Mouse (Mus musculus): ENCODE data around the gene Cd163l1. TPM values are rescaled to one million over a fixed set of nuclear protein-coding genes. Genes with fewer than 3 reads are reported as not detected.

Cd163l1 gene
- not detected for total RNA-seq (2021)
- long read RNA-seq, experiment 1, result 0 reads
- long read RNA-seq, experiment 2, result 0 reads

- no peak for DNase-seq
Measured at GRCm38 (mm10) chr7:140217967-140218366, at the start of gene Cd163l1. Gene Cd163l1, plus strand, starts transcription at chr7:140218267.

GRCm38 (mm10) chr7:140169386-140169785 is 48.7 kb upstream of the Cd163l1 start:
- DNase-seq, result no peak

- no peak for DNase-seq
Measured at GRCm38 (mm10) chr7:140170863-140171262, 47.2 kb upstream of the Cd163l1 start.

- no peak for DNase-seq
Measured at GRCm38 (mm10) chr7:140172936-140173335, 45.1 kb upstream of the Cd163l1 start, which contains the start of gene Olfr523. Gene Olfr523, plus strand, starts transcription at chr7:140173217.

GRCm38 (mm10) chr7:140179176-140179575 is 38.9 kb upstream of the Cd163l1 start:
- no peak for DNase-seq

- no peak for DNase-seq
Measured at GRCm38 (mm10) chr7:140180692-140181091, 37.4 kb upstream of the Cd163l1 start.

- no peak for DNase-seq
Measured at GRCm38 (mm10) chr7:140184206-140184605, 33.9 kb upstream of the Cd163l1 start.

- no peak for DNase-seq
Measured at GRCm38 (mm10) chr7:140186646-140187620, 31.1 kb upstream of the Cd163l1 start.

- DNase-seq, result no peak
Measured at GRCm38 (mm10) chr7:140187721-140188390, 30.2 kb upstream of the Cd163l1 start.

GRCm38 (mm10) chr7:140188391-140189328 is 29.4 kb upstream of the Cd163l1 start:
- DNase-seq, result no peak

- no peak for DNase-seq
Measured at GRCm38 (mm10) chr7:140190435-140190834, 27.6 kb upstream of the Cd163l1 start.

- DNase-seq, result no peak
Measured at GRCm38 (mm10) chr7:140192445-140192844, 25.6 kb upstream of the Cd163l1 start.

GRCm38 (mm10) chr7:140192851-140193250 is 25.2 kb upstream of the Cd163l1 start:
- DNase-seq, result no peak

GRCm38 (mm10) chr7:140194031-140194430 is 24.0 kb upstream of the Cd163l1 start:
- DNase-seq, result no peak

GRCm38 (mm10) chr7:140196002-140196401 is 22.1 kb upstream of the Cd163l1 start:
- no peak for DNase-seq

- no peak for DNase-seq
Measured at GRCm38 (mm10) chr7:140201090-140201489, 17.0 kb upstream of the Cd163l1 start.

- no peak for DNase-seq
Measured at GRCm38 (mm10) chr7:140205864-140206263, 12.2 kb upstream of the Cd163l1 start, which contains the start of gene Olfr524. Gene Olfr524, minus strand, starts transcription at chr7:140205964.

- no peak for DNase-seq
Measured at GRCm38 (mm10) chr7:140206904-140207303, 11.2 kb upstream of the Cd163l1 start.

- DNase-seq, result no peak
Measured at GRCm38 (mm10) chr7:140208153-140208552, 9.9 kb upstream of the Cd163l1 start.

- DNase-seq, result no peak
Measured at GRCm38 (mm10) chr7:140208677-140209076, 9.4 kb upstream of the Cd163l1 start.

- DNase-seq, result no peak
Measured at GRCm38 (mm10) chr7:140213841-140214240, 4.2 kb upstream of the Cd163l1 start.

- no peak for DNase-seq
Measured at GRCm38 (mm10) chr7:140219268-140219667, 1.2 kb downstream of the Cd163l1 start.
